8 mouse cellular contexts compared by ENCODE assay signal in the genomic region with DNA sequence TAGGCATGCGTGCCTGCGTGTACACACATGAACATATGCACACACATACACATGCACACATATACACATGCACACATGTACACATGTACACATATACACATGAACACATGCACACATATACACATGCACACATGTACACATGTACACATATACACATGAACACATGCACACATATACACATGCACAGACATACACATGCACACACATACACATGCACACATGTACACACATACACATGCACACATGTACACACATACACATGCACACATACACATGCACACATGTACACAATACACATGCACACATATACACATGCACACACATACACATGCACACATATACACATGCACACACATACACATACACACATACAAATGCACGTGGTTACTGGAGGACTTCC. TPM values are rescaled to one million over a fixed set of nuclear protein-coding genes. Genes with fewer than 3 reads are reported as not detected.
"Had no signal": no experiment of that assay in that cellular context is flagged by ENCODE, and none has a peak within 500 bp of the region (broad histone marks: within the 10 kb centered on the region; RNA-seq: fewer than 3 reads in every experiment).

No protein-coding gene starts in this region.

RNA-seq across cellular contexts. Expression of gene Mybpc3, which starts 6.1 kb away (rescaled TPM):
- total RNA-seq: left cerebral cortex, postnatal 4 days; liver, adult 2 months; megakaryocyte progenitor cell, adult 5-6 weeks; midbrain, postnatal 0 days had no signal
- polyA plus RNA-seq: limb, embryonic 13.5 days; midbrain, embryonic 11.5 days; midbrain, embryonic 13.5 days; midbrain, embryonic 14.5 days; midbrain, postnatal 0 days had no signal
